Comparison of ENCODE assay signal across 21 mouse cellular contexts in genomic region chr5:139998916-139999315, GRCm38 (mm10).
A peak's percentile ranks its signal among the peaks of the same experiment; 100 is the strongest.
DNase-seq lines count a peak whose midpoint lies in the region; ATAC-seq and TF ChIP-seq lines count a peak whose summit lies in the region.
"Had no signal": no experiment of that assay in that cellular context is flagged by ENCODE, and none has a peak within 500 bp of the region (broad histone marks: within the 10 kb centered on the region; RNA-seq: fewer than 3 reads in every experiment).

No protein-coding gene starts in this region.

- peaks cover 23% of the 10 kb centered on the region for H3K4me1 ChIP-seq in hindbrain, embryonic 13.5 days (replicated peaks)
- H3K4me1 ChIP-seq in hindbrain, embryonic 16.5 days (ENCODE audit: control insufficient read depth, insufficient read depth, low read depth, low read length): no peaks in the 10 kb centered on the region
- H3K4me1 ChIP-seq in lung, embryonic 14.5 days (ENCODE audit: insufficient read depth): no peaks in the 10 kb centered on the region; the same call in 1 of the 2 replicates
- H3K4me1 ChIP-seq in forebrain, embryonic 11.5 days (replicated peaks; ENCODE audit: control insufficient read depth, insufficient read depth, low read length): no peaks in the 10 kb centered on the region
- H3K4me1 ChIP-seq: hindbrain, embryonic 10.5 days; liver, embryonic 12.5 days had no signal

- TF ChIP-seq CTCF in lung, embryonic 14.5 days (IDR thresholded peaks at IDR 0.05; ENCODE audit: low read depth): no peak

- H3K27ac ChIP-seq in hindbrain, embryonic 13.5 days: peak overlapping the region; percentile 40
- H3K27ac ChIP-seq in hindbrain, embryonic 16.5 days (ENCODE audit: low read depth, low read length): no peak overlapping the region
- no peak overlapping the region for H3K27ac ChIP-seq in lung, embryonic 14.5 days (ENCODE audit: low read depth)
- H3K27ac ChIP-seq in forebrain, embryonic 11.5 days (ENCODE audit: low read depth, low read length): no peak overlapping the region
- H3K27ac ChIP-seq: forebrain, embryonic 12.5 days; hindbrain, embryonic 10.5 days; liver, embryonic 12.5 days; midbrain, embryonic 10.5 days; midbrain, embryonic 15.5 days; stomach, postnatal 0 days had no signal

- ATAC-seq in hindbrain, embryonic 13.5 days (ENCODE audit: low FRiP score): no peak
- ATAC-seq in hindbrain, embryonic 16.5 days: no peak
- ATAC-seq in lung, embryonic 14.5 days (ENCODE audit: insufficient read depth): no peak
- ATAC-seq in forebrain, embryonic 11.5 days (replicated peaks; ENCODE audit: low FRiP score): no peak
- ATAC-seq: forebrain, postnatal 0 days; liver, embryonic 12.5 days; liver, postnatal 0 days; midbrain, embryonic 15.5 days had no signal

- H3K9ac ChIP-seq in hindbrain, embryonic 13.5 days: no peak overlapping the region
- no peak overlapping the region for H3K9ac ChIP-seq in hindbrain, embryonic 16.5 days (ENCODE audit: low read depth, low read length)
- no peak overlapping the region for H3K9ac ChIP-seq in lung, embryonic 14.5 days
- no peak overlapping the region for H3K9ac ChIP-seq in forebrain, embryonic 11.5 days (ENCODE audit: low read length)
- H3K9ac ChIP-seq: forebrain, embryonic 12.5 days; forebrain, postnatal 0 days; liver, embryonic 12.5 days; liver, postnatal 0 days; midbrain, embryonic 15.5 days had no signal

- H3K27me3 ChIP-seq in hindbrain, embryonic 13.5 days: no peaks in the 10 kb centered on the region
- no peaks in the 10 kb centered on the region for H3K27me3 ChIP-seq in hindbrain, embryonic 16.5 days (replicated peaks; ENCODE audit: control insufficient read depth, insufficient read depth, low read length)
- H3K27me3 ChIP-seq in lung, embryonic 14.5 days (ENCODE audit: insufficient read depth, low read length): no peaks in the 10 kb centered on the region
- no peaks in the 10 kb centered on the region for H3K27me3 ChIP-seq in forebrain, embryonic 11.5 days (ENCODE audit: control insufficient read depth, insufficient read depth, low read length)
- H3K27me3 ChIP-seq: forebrain, embryonic 12.5 days; liver, embryonic 12.5 days; midbrain, embryonic 15.5 days had no signal

- no peak overlapping the region for H3K4me2 ChIP-seq in hindbrain, embryonic 13.5 days
- no peak overlapping the region for H3K4me2 ChIP-seq in hindbrain, embryonic 16.5 days (ENCODE audit: low read length)
- H3K4me2 ChIP-seq in lung, embryonic 14.5 days: no peak overlapping the region
- H3K4me2 ChIP-seq in forebrain, embryonic 11.5 days (ENCODE audit: low read depth, low read length, severe bottlenecking): no peak overlapping the region
- H3K4me2 ChIP-seq: forebrain, embryonic 12.5 days; liver, embryonic 12.5 days; midbrain, embryonic 15.5 days had no signal

- H3K9me3 ChIP-seq in hindbrain, embryonic 13.5 days: no peaks in the 10 kb centered on the region
- H3K9me3 ChIP-seq in hindbrain, embryonic 16.5 days (ENCODE audit: control insufficient read depth, low read length): no peaks in the 10 kb centered on the region
- no peaks in the 10 kb centered on the region for H3K9me3 ChIP-seq in lung, embryonic 14.5 days (ENCODE audit: low read depth, low read length)
- H3K9me3 ChIP-seq in forebrain, embryonic 11.5 days (ENCODE audit: control insufficient read depth, low read length): no peaks in the 10 kb centered on the region
- H3K9me3 ChIP-seq: forebrain, embryonic 12.5 days; hindbrain, embryonic 10.5 days; liver, embryonic 12.5 days; midbrain, embryonic 10.5 days; midbrain, embryonic 15.5 days had no signal

- peak; percentile 38 for DNase-seq in lung, embryonic 14.5 days
- no peak for DNase-seq in lung, adult 18-20 months
- DNase-seq in MN1 (ENCODE audit: low spot score): peak; percentile 72
- no peak for DNase-seq in cerebellum, adult 8-10 months
- no peak for DNase-seq in forebrain, embryonic 11.5 days (ENCODE audit: low spot score)
- DNase-seq: cerebellum, adult 11 months; cerebellum, adult 9-11 months; forebrain, postnatal 0 days; liver, postnatal 0 days; right cerebral cortex, postnatal 4 days; thymus, adult 18-20 months; thymus, postnatal 36 days had no signal

- WGBS in hindbrain, embryonic 13.5 days: 26% methylated on average over 6 of the region's 6 CpGs
- 37% methylated on average over 6 of the region's 6 CpGs for WGBS in hindbrain, embryonic 16.5 days
- 27% methylated on average over 6 of the region's 6 CpGs for WGBS in lung, embryonic 14.5 days
- 34% methylated on average over 5 of the region's 6 CpGs for WGBS in forebrain, embryonic 11.5 days

- H3K4me3 ChIP-seq in hindbrain, embryonic 13.5 days: no peak overlapping the region
- no peak overlapping the region for H3K4me3 ChIP-seq in hindbrain, embryonic 16.5 days (ENCODE audit: low read length)
- no peak overlapping the region for H3K4me3 ChIP-seq in lung, embryonic 14.5 days (ENCODE audit: low read depth, low read length)
- H3K4me3 ChIP-seq in forebrain, embryonic 11.5 days (ENCODE audit: low read depth, low read length): no peak overlapping the region
- H3K4me3 ChIP-seq: erythroblast, embryonic 14.5 days; forebrain, embryonic 12.5 days; hindbrain, embryonic 10.5 days; liver, embryonic 12.5 days; midbrain, embryonic 10.5 days; midbrain, embryonic 15.5 days had no signal

- no peaks in the 10 kb centered on the region for H3K36me3 ChIP-seq in hindbrain, embryonic 13.5 days
- no peaks in the 10 kb centered on the region for H3K36me3 ChIP-seq in hindbrain, embryonic 16.5 days (ENCODE audit: control insufficient read depth, insufficient read depth, low read length)
- no peaks in the 10 kb centered on the region for H3K36me3 ChIP-seq in lung, embryonic 14.5 days (ENCODE audit: insufficient read depth)
- no peaks in the 10 kb centered on the region for H3K36me3 ChIP-seq in forebrain, embryonic 11.5 days (ENCODE audit: control insufficient read depth, insufficient read depth, low read length)
- H3K36me3 ChIP-seq: forebrain, embryonic 12.5 days; hindbrain, embryonic 10.5 days; liver, embryonic 12.5 days; midbrain, embryonic 10.5 days; midbrain, embryonic 15.5 days had no signal

Comparison
In these comparisons a context has a peak if more than half of its experiments do, and no peak if none do; other contexts are left out.
1. DNase-seq: peak in lung, embryonic 14.5 days (single experiment) and MN1 (single experiment); none in lung, adult 18-20 months (0 of 2), cerebellum, adult 8-10 months (single experiment) and forebrain, embryonic 11.5 days (single experiment).